Mouse (Mus musculus) liver, embryonic 18 days (tissue): ENCODE data around the gene Olfr1427. TPM values are rescaled to one million over a fixed set of nuclear protein-coding genes. Genes with fewer than 3 reads are reported as not detected.

Experiments used
- polyA plus RNA-seq: library from polyadenylated mRNA; depleted of rRNA; stranded (reverse); fragments of >200 nt; gene quantifications from 2 replicates; pipeline ENCODE4 v1.2.3, GENCODE M21; 2012; rRNA removed

Olfr1427 gene
- polyA plus RNA-seq = not detected in 2 replicates

DNA sequence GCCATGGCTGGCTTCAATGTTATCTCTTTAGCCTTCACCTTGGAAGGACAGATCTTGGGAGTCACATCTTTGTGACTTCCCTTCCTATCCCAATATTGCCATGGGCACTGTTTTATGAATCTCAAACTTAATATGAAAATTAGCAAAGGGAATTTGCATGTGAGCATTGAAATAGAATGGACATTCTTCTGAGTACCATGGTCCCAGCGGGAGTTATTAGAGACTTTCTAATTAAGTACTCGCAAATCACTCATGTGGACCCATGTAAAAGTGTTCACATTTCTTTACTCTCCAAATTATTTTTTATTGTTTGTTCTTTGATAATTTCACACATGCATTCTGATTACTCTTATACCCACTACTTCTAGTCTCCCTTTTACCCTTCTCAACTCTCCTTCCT is at the start of gene Olfr1427:
Olfr1427 (minus strand) TSS at position 101 of the 400 bp plus-strand sequence.

DNA sequence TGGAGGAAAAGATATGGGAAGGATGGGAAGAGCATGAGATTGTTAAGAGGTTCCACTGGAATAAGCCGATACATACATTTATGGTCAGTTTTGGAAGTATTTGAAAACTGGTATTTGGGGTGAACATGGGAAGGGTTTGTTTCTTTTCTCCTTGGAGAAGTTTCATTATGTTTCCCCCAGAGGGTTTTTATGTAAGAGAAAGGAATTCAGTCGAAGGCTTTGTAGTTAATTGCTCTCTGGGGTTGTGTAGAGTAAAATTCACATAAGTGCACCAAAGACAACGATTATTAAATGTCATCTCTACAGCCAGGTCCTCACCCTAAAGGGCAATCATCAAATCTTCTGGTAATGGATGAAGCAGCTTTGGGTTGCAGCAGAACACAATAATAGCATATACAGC is 20.0 kb upstream of the Olfr1427 start, which contains the start of gene Olfr76:
Olfr76 (minus strand) TSS at position 101 of the 400 bp plus-strand sequence.

DNA sequence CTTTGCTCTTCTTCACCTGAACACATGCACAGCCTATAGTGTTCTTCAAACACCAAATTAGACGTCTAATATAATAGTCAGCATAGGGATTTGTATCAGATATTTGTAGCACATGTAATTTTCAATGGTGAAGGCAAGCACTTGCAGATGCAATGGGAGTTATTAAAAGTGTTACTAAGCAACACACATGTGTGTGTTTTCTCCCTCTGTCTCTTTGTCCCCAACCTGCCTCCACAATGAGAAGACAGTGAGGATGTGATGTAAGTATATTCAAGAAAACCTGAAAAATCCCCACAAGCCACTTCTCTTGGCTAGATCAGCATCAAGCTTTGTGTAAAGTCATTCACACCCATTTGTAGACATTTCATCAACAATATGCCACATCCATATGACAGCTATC is 12.7 kb upstream of the Olfr1427 start, which contains the start of gene Olfr1428:
Olfr1428 (minus strand) TSS at position 101 of the 400 bp plus-strand sequence.

DNA sequence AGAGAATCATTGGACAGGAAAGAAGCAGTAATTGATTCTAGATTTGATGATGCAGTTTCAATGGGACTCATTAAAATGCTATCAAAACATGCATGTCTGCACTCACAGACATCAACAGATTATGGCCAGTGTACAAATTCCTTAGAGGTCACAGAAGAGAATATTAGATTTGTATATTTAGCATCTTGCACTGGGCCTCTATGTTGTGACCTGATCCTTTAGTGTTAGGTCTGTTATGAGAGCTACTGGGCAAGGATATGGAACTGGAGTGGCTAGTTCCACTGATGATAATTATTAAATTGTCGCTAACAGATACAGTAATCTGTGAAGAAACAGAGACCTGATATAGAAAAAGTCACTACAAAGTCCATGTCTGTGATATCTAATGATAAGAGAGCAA is 11.2 kb downstream of the Olfr1427 start, which contains the start of gene Olfr1426:
Olfr1426 (minus strand) TSS at position 101 of the 400 bp plus-strand sequence.

DNA sequence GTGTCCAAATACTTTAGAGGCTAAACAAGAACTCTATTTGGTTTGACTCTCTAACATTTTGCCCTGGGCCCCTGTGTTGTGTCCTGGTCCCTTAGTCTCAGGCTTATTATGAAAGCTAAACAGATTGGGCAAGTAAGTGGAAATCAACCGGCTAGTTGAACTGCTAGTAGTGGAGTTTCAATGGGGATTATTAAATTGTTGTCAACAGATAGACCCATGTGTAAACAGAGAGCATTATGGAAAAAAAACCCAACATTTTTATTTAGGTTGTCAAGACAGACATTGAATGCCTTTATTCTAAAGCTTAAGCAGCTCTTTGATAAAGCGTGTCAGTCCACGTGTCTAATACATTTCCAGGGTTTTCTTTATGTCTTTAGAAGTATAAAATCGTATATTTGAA is 25.5 kb downstream of the Olfr1427 start, which contains the start of gene Olfr1425:
Olfr1425 (minus strand) TSS at position 101 of the 400 bp plus-strand sequence.

DNA sequence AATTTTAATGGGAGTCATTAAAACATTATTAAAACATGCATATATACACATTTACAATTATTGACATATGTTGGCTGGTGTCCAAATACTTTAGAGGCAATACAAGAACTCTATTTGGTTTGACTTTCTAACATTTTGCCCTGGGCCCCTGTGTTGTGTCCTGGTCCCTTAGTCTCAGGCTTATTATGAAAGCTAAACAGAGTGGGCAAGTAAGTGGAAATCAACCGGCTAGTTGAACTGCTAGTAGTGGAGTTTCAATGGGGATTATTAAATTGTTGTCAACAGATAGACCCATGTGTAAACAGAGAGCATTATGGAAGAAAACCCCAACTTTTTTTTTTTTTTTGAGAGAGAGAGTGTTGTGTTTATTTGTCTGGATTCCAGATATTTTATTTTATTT is 40.6 kb downstream of the Olfr1427 start, which contains the start of gene Olfr1424:
Olfr1424 (minus strand) TSS at position 101 of the 400 bp plus-strand sequence.

Other genes with a start within 250 kb of the Olfr1427 start
- not detected in 2 replicates for gene Olfr1418, start 242.3 kb downstream of the Olfr1427 start, polyA plus RNA-seq
- gene Olfr1419, start 228.2 kb downstream of the Olfr1427 start, polyA plus RNA-seq = not detected in 2 replicates
- not detected in 2 replicates for gene Olfr1420, start 216.8 kb downstream of the Olfr1427 start, polyA plus RNA-seq
- gene Patl1, start 190.9 kb downstream of the Olfr1427 start, polyA plus RNA-seq = 6.7 and 7.9 TPM in 2 replicates
- gene Osbp, start 137.4 kb downstream of the Olfr1427 start, polyA plus RNA-seq = 11.7 and 13.4 TPM in 2 replicates
- gene Olfr1423, start 62.0 kb downstream of the Olfr1427 start, polyA plus RNA-seq = not detected in 2 replicates
- not detected in 2 replicates for gene Olfr1424, start 40.7 kb downstream of the Olfr1427 start, polyA plus RNA-seq
- not detected in 2 replicates for gene Olfr1425, start 25.6 kb downstream of the Olfr1427 start, polyA plus RNA-seq
- gene Olfr1426, start 11.3 kb downstream of the Olfr1427 start, polyA plus RNA-seq = not detected in 2 replicates
- not detected in 2 replicates for gene Olfr1428, start 12.6 kb upstream of the Olfr1427 start, polyA plus RNA-seq
- gene Olfr76, start 19.9 kb upstream of the Olfr1427 start, polyA plus RNA-seq = not detected in 2 replicates
- not detected in 2 replicates for gene Olfr1555-ps1, start 66.8 kb upstream of the Olfr1427 start, polyA plus RNA-seq
- not detected in 2 replicates for gene Olfr1431, start 97.3 kb upstream of the Olfr1427 start, polyA plus RNA-seq
- gene Olfr1432, start 129.3 kb upstream of the Olfr1427 start, polyA plus RNA-seq = not detected in 2 replicates
- not detected in 2 replicates for gene Olfr262, start 138.3 kb upstream of the Olfr1427 start, polyA plus RNA-seq
- not detected in 2 replicates for gene Olfr235, start 157.7 kb upstream of the Olfr1427 start, polyA plus RNA-seq
- gene Olfr1434, start 176.5 kb upstream of the Olfr1427 start, polyA plus RNA-seq = not detected in 2 replicates
- not detected in 2 replicates for gene Olfr1436, start 195.8 kb upstream of the Olfr1427 start, polyA plus RNA-seq
- gene Olfr1437, start 221.8 kb upstream of the Olfr1427 start, polyA plus RNA-seq = not detected in 2 replicates
- not detected in 2 replicates for gene Olfr1438-ps1, start 232.6 kb upstream of the Olfr1427 start, polyA plus RNA-seq